Mouse (Mus musculus) neutrophil, adult 5-6 weeks (primary cell): ENCODE results near the gene Ankrd6. TPM values are rescaled to one million over a fixed set of nuclear protein-coding genes. Genes with fewer than 3 reads are reported as not detected.

Experiments
- ATAC-seq: fragments of 151-379, 151-347 bp; 2 replicates; pipeline ENCODE4 v1.8.0; 2017; ENCODE audit warnings: mild to moderate bottlenecking, moderate TSS enrichment; ENCODE audit not compliant: insufficient number of reproducible peaks, poor library complexity, low FRiP score, severe bottlenecking; ENCODE audit errors: extremely low read depth
- total RNA-seq: library from RNA; stranded (forward); fragments of 200-1000 nt; gene quantifications from 2 replicates; pipeline ENCODE4 v1.2.3, GENCODE M21; 2017

Ankrd6 gene
- total RNA-seq, 1 experiment from 2014 or later = not detected

GRCm38 (mm10) chr4:32909996-32910395 is 40.6 kb downstream of the Ankrd6 start:
- no peak for ATAC-seq

DNA sequence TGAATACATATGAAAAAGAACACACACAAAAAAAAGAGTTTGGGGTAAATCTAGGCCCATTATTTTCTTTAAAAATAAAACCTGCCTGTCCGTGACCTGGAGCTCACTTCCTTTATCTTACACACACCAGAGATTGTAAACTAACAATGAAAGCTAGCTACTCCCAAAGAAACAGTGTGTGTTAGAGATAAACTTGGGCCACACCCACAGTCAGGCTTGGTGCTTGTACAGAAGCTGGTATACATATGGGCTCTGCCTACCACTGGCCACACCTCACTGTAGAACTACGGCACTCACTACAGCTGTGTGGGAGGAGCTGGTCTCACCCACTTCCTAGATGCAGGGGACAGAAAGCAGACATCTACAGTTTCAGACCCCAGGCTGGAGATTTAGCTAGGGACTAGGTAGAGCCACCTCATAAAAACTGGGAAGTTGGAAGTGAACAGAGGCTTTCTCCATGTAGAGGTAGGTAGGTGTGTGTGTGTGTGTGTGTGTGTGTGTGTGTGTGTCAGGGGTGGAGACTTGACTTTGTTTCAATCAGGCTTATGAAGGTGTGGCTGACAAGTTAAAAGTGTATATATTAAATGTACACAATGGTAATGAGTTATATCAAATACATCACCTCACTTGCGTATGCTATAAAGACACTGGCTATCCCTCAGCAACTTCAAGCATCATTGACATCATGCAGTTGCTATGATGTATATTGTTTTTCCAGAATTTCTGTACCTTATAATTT is 41.2 kb downstream of the Ankrd6 start:
- no peak for ATAC-seq

GRCm38 (mm10) chr4:32907631-32908030 is 43.0 kb downstream of the Ankrd6 start:
- ATAC-seq = no peak

GRCm38 (mm10) chr4:32906627-32907026 is 44.0 kb downstream of the Ankrd6 start:
- 0 out of 2 replicates have a peak, but pooled peaks have one; percentile 23 for ATAC-seq

DNA sequence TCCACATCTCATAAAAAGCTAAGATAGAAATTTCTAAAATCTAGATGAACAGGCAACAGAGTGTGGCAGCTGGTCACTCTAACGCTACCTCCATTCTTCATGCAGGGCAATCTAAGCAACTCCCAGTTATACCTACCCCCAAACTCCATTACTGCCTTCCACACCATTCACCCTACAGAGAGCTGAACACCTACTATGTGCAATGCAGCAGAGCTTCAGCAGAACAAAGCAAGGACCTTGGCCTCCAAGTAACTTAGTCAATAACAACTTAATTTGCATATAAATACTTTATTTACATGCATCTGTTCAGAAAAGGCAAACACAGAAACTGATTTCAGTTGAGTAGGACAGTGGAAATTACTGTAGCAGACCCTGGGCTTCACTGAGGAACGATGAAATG is 44.7 kb downstream of the Ankrd6 start:
- no peak for ATAC-seq

GRCm38 (mm10) chr4:32905381-32905780 is 45.3 kb downstream of the Ankrd6 start:
- ATAC-seq = no peak

DNA sequence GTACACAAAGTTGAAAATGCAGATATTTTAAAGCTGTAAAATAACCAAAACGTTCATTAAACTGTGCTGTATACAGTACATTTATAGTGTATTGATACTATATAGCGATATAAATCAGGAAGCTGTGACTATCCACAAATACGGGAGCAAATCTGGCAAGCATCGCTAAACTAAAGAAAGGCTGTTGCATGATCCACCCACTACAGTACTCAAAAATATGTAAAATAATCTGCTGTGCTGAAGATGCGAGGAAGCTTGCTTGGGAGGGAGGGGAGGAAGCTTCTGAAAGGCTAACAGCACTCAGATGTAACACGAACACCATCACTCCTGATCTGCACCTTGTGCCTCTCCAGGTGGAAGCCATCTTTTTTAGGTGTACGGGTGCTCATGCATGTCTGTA is 46.8 kb downstream of the Ankrd6 start:
- no peak for ATAC-seq

DNA sequence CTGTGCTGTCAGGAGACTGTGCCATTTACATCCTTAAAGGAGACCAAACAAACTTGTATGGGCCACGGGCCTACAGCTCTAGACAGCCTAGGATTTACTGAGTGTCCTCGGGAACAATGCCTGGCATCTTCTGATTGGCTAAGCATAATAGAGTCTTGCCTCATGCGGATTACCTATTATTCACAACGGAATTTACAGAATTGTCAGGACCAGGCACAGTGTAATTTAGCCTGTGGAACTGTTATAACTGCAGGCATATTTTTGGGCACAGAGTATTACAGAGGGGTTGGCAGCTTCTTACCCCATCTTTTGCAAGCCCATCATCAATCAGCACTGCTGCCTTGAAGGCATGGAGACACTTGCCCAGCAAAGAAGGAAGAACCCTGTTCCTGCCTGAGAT is 51.6 kb downstream of the Ankrd6 start:
- no peak for ATAC-seq

- no peak for ATAC-seq
Measured at GRCm38 (mm10) chr4:32891341-32891740, 59.3 kb downstream of the Ankrd6 start.

GRCm38 (mm10) chr4:32890735-32891098 is 59.9 kb downstream of the Ankrd6 start:
- no peak for ATAC-seq

GRCm38 (mm10) chr4:32889996-32890734 is 60.5 kb downstream of the Ankrd6 start:
- no peak for ATAC-seq

- no peak for ATAC-seq
Measured at GRCm38 (mm10) chr4:32889246-32889645, 61.4 kb downstream of the Ankrd6 start.

DNA sequence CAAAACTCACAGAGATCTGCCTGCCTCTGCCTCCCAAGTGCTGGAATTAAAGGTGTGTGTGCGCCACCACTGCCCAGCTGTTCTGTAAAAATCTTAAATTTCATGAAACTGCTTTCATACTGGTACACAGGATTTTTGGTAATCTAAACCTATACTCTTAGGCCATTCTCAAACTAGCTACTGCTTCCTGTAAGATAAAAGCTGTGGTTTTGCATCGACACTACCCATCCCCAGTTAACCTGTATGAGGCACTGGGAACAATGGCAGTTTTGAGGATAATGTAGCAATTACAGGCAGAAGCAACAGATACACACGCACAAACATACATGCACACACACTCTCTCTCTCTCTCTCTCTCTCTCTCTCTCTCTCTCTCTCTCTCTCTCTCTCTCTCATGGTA is 64.2 kb downstream of the Ankrd6 start:
- ATAC-seq = no peak

DNA sequence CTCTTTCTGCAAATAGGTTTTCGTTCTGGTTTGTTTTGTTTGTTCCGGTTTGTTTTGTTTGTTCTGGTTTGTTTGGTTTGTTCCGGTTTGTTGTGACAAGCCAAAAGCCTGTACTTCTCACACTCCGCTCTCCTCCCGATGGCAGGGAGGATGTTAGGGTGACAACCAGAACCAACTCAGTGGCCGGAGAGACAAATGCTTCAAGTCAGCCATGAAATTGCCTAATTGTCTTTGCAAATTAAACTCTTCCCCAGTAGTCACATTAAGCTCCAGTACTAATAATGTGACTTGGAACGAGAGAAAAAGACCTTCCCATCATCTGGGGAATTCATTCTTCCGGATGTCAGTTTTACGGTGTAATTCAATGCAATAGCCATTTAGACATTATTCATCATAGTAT is 66.0 kb downstream of the Ankrd6 start:
- no peak for ATAC-seq

- ATAC-seq = no peak
Measured at GRCm38 (mm10) chr4:32881001-32881400, 69.6 kb downstream of the Ankrd6 start.

DNA sequence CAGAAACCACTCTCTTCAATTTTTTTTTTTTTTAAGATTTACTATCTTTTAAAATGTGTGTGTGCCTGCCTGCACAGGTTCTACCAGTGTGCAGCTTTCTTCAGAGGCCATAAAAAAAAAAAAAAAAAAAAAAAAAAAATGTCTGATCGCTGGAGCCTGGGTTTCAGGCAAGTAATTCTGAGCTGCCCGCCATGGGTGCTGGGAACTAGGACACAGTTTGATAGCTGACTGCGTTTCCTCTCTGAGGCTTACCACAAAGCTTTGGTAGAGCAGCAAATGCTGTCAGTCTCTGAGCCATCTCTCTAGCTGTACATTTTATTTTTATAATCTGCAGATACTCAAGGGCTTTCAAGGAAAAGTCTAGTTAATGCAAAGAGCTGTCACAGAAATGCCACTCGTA is 76.0 kb downstream of the Ankrd6 start:
- ATAC-seq = no peak

GRCm38 (mm10) chr4:32872189-32872749 is 78.4 kb downstream of the Ankrd6 start:
- no peak for ATAC-seq

DNA sequence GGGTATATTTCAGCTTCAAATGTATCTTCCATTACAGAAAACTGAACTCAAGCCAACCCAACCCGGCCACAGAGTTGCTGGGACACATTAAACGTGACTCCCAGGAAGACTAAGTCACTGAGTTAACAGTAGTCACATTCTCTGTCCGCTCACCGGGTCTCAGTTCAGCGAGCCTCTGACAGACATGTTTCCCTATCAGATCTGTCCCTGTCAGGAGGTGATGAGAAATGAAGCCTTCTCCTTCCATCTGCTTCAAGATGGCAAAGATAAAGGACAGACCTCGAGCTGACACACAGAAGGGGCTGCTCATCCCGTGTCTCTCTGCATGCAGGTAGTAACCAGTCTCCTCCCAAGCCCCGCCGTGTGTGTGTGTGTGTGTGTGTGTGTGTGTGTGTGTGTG is 81.3 kb downstream of the Ankrd6 start:
- no peak for ATAC-seq

GRCm38 (mm10) chr4:32868858-32869257 is 81.8 kb downstream of the Ankrd6 start:
- ATAC-seq = no peak

DNA sequence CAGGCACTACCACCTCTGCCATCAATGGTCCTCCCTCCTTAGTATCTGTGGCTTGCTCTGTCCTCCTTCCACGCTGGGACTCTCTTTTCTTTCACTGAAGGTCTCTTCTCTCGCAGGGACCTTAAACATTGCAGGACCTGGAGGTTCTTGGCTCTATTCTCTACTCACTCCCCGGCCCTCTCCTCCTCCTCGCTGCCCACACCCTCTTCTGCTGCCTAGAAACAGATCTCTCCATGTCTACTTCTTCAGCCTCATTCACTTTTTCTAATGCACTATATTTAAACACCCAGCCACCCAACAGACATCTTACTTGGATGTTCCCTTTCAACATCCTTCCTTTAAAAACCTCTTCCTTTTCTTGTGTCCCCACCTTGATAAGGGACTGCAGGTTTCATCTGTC is 82.2 kb downstream of the Ankrd6 start:
- ATAC-seq = no peak
